Mouse (Mus musculus): ENCODE data around the gene Pkd1l2. TPM values are rescaled to one million over a fixed set of nuclear protein-coding genes. Genes with fewer than 3 reads are reported as not detected.

The Pkd1l2 gene
- polyA plus RNA-seq, 1 experiment: 0.02 TPM

DNA sequence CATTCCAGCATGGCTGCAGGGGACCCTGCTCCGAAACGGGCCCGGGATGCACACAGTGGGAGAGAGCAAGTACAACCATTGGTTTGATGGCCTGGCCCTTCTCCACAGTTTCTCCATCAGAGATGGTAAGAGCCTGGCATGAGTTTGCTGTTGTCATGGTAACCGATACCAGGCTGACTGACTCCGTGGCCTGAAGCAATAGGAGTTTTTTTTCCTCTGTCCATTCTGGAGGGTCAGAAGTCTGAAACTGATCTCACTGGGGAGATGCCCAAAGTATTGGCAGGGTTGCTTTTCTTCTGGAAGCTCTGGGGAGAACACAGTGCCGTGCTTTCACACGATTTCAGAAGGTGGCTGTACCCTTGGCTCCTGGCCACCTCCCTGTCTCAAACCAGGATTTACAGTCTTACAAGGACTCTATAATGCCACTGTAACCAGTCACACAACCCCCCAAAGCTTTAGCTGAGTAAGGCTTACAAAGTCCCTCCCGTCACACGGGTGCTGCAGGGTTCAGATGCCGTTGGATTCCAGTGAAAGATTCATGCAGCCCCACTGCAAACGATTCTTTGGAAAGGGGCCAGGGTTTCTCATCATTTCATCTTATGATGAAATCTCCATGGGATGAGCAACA is 15.4 kb upstream of the Pkd1l2 start:
- 7% methylated on average over 11 of the region's 11 CpGs for WGBS
- DNase-seq: peak; percentile 20 to 50
- Histone ChIP-seq H3K27ac (ENCODE audit: insufficient read depth, low read length) (no peak overlapping the region), H3K4me1 (ENCODE audit: control insufficient read depth, insufficient read depth, low read length) (no peaks in the 10 kb centered on the region; the same call in 1 of the 2 replicates), H3K27me3 (ENCODE audit: control insufficient read depth, insufficient read depth, low read length) (no peaks in the 10 kb centered on the region), H3K4me3 (replicated peaks; ENCODE audit: insufficient read depth, low read depth, low read length) (peak overlapping the region; percentile 11)
- TF ChIP-seq CTCF (IDR thresholded peaks at IDR 0.05; ENCODE audit: borderline replicate concordance, insufficient read depth, low read depth, low read length) (no peak), POLR2A (IDR thresholded peaks at IDR 0.05; ENCODE audit: borderline replicate concordance, insufficient read depth, low read length) (no peak)

DNA sequence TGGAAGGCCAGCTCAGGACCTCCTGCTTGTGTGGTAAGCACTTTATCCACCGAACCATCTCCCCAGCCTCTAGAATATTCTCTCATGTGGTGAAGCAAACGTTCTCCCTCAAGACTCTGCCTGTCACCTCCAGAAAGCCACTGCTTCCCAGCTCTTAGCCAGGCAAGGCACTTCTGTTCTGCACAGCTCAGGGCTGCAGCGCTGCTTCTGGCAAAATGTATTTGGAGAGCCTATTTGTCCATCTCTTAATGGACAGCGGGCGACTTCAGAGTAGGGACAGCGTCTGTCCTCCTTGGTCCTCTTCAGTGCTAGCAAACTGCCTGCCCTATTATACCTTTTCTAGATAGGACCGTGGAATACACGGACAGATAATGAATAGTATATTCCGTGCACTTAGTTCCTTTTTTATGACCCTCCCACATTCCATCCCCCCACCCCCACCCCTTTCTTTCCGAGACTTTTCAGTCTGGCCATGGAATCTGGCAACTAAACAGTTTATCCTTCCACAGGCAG is 14.9 kb upstream of the Pkd1l2 start:
- Histone ChIP-seq H3K4me3 (replicated peaks; ENCODE audit: insufficient read depth, low read depth, low read length) (peak overlapping the region; percentile 11), H3K4me1 (ENCODE audit: control insufficient read depth, insufficient read depth, low read length) (no peaks in the 10 kb centered on the region; the same call in 1 of the 2 replicates), H3K27me3 (ENCODE audit: control insufficient read depth, insufficient read depth, low read length) (no peaks in the 10 kb centered on the region), H3K27ac (ENCODE audit: insufficient read depth, low read length) (no peak overlapping the region)
- no peak for DNase-seq
- no peak for TF ChIP-seq CTCF (IDR thresholded peaks at IDR 0.05; ENCODE audit: borderline replicate concordance, insufficient read depth, low read depth, low read length)
- TF ChIP-seq POLR2A (IDR thresholded peaks at IDR 0.05; ENCODE audit: borderline replicate concordance, insufficient read depth, low read length): no peak
- 11% methylated on average over 10 of the region's 10 CpGs for WGBS

DNA sequence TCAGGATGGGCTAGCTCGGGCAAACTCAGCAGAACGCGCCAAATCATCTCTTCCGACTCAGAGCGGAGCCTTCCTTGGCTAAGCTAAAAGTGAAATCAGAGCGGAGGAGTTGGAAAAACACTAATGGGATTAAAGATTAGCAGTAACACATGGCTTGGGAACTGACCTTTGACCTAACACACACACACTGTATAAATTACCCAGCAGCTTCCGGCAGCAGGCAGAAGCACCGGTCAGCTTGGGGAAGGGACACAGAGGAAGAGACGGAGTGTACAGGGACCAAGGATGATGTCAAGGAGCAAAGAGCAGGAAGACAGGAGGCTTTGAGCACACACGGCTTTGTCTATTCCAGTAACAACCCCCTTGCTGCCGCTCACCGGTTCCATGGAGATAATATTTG is 13.4 kb upstream of the Pkd1l2 start, which contains the start of gene Bco1:
Gene Bco1, plus strand, starts transcription at position 208 of the 400 bp plus-strand sequence.
- Histone ChIP-seq H3K4me1 (ENCODE audit: control insufficient read depth, insufficient read depth, low read length) (no peaks in the 10 kb centered on the region; the same call in 1 of the 2 replicates), H3K27ac (ENCODE audit: insufficient read depth, low read length) (no peak within 1 kb of the TSS), H3K4me3 (replicated peaks; ENCODE audit: insufficient read depth, low read depth, low read length) (no peak within 1 kb of the TSS), H3K27me3 (ENCODE audit: control insufficient read depth, insufficient read depth, low read length) (no peaks in the 10 kb centered on the region)
- whole genome bisulfite sequencing: 78% methylated on average over 12 of the region's 12 CpGs
- no peak for TF ChIP-seq POLR2A (IDR thresholded peaks at IDR 0.05; ENCODE audit: borderline replicate concordance, insufficient read depth, low read length)
- TF ChIP-seq CTCF (IDR thresholded peaks at IDR 0.05; ENCODE audit: borderline replicate concordance, insufficient read depth, low read depth, low read length): no peak
- no peak for DNase-seq

DNA sequence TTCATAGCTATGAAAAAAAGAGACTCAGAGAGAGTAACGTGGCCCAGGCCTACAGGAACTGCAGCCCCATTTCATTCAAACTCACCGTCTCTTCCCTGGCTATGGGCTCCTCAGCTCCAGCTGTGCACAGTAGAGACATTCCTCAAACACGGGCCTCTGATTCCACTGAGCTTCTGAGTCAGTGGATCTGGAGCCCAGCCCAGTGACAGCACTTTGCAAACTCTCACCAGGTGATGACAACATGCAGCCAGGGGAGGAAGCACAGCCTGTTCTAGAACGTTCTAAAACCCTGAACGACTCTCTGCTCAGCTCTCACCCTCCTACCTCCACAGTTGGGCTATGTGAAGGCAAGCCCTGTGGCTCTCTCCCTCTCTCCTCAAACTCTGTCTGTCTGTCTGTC is 11.8 kb upstream of the Pkd1l2 start:
- Histone ChIP-seq H3K27ac (ENCODE audit: insufficient read depth, low read length) (no peak overlapping the region), H3K27me3 (ENCODE audit: control insufficient read depth, insufficient read depth, low read length) (no peaks in the 10 kb centered on the region), H3K4me1 (ENCODE audit: control insufficient read depth, insufficient read depth, low read length) (no peaks in the 10 kb centered on the region; the same call in 1 of the 2 replicates), H3K4me3 (replicated peaks; ENCODE audit: insufficient read depth, low read depth, low read length) (no peak overlapping the region)
- 45% methylated on average over 5 of the region's 5 CpGs for WGBS
- no peak for DNase-seq
- TF ChIP-seq POLR2A (IDR thresholded peaks at IDR 0.05; ENCODE audit: borderline replicate concordance, insufficient read depth, low read length): no peak
- no peak for TF ChIP-seq CTCF (IDR thresholded peaks at IDR 0.05; ENCODE audit: borderline replicate concordance, insufficient read depth, low read depth, low read length)

DNA sequence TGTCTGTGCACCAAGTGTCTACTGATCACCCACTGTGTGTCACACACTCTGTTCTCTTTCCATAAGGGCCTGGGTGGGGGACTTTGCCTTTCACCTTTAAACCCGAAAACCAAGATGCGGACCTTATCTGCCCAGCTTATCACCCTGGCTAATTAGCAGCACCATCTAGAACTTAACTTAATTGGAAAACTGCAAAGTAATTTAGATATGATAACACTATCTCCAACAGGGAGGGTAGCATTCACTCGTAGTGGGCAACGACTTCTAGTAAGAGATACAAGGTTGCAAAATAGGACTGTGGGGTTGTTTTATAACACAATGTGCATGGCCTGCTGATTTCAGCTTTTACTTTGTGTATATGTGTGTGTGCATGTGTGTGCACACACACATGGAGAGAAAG is 7.6 kb upstream of the Pkd1l2 start:
- H3K4me1 ChIP-seq (ENCODE audit: control insufficient read depth, insufficient read depth, low read length): no peaks in the 10 kb centered on the region
- no peak for DNase-seq
- H3K27ac ChIP-seq (ENCODE audit: insufficient read depth, low read length): no peak overlapping the region
- 95% methylated on average over 4 of the region's 4 CpGs for WGBS
- no peaks in the 10 kb centered on the region for H3K27me3 ChIP-seq (ENCODE audit: control insufficient read depth, insufficient read depth, low read length)
- no peak for TF ChIP-seq CTCF (IDR thresholded peaks at IDR 0.05; ENCODE audit: borderline replicate concordance, insufficient read depth, low read depth, low read length)
- TF ChIP-seq POLR2A (IDR thresholded peaks at IDR 0.05; ENCODE audit: borderline replicate concordance, insufficient read depth, low read length): no peak
- H3K4me3 ChIP-seq (replicated peaks; ENCODE audit: insufficient read depth, low read depth, low read length): no peak overlapping the region

DNA sequence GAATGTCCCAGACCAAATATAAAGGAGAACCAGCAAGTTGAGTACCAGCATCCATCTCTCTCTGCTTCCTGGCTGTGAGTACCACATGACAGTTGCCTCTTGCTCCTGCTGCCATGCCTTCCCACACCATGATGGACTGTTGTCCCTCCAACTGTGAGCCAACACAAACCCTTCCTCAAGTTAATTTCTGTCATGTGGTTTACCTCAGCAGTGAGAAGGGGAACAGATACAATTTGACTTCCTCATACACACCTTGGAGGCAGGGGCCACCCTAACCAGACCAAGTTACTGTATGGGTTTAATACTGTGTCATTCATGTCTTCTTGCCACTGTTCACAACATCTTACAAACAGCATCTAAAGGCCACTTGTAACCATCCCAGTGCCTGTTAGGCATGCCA is 4.8 kb upstream of the Pkd1l2 start:
- no peak for DNase-seq
- no peaks in the 10 kb centered on the region for H3K27me3 ChIP-seq (ENCODE audit: control insufficient read depth, insufficient read depth, low read length)
- H3K4me1 ChIP-seq (ENCODE audit: control insufficient read depth, insufficient read depth, low read length): no peaks in the 10 kb centered on the region
- H3K4me3 ChIP-seq (replicated peaks; ENCODE audit: insufficient read depth, low read depth, low read length): no peak overlapping the region
- no peak overlapping the region for H3K27ac ChIP-seq (ENCODE audit: insufficient read depth, low read length)
- TF ChIP-seq CTCF (IDR thresholded peaks at IDR 0.05; ENCODE audit: borderline replicate concordance, insufficient read depth, low read depth, low read length): no peak
- no peak for TF ChIP-seq POLR2A (IDR thresholded peaks at IDR 0.05; ENCODE audit: borderline replicate concordance, insufficient read depth, low read length)

DNA sequence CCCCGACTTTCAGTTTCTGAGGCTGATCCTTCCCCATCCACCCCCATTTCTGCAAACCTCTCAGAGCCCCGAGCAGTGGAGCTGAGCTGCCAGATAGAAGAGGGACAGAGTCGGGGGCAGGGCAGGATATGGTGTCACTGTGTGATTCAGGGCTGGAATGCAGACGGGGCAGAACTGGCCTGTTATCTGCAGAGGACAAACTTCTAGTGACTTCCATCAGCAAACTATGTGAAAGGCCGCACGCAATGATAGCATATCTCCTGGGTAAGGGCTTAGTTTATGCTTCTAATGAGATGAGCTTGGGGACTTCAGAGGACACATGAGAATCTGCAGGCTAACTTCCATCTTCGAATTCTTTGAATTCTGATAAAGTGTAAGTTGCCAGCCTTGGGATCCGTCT is 3.3 kb upstream of the Pkd1l2 start:
- H3K4me3 ChIP-seq (replicated peaks; ENCODE audit: insufficient read depth, low read depth, low read length): no peak overlapping the region
- DNase-seq: no peak
- H3K27ac ChIP-seq (ENCODE audit: insufficient read depth, low read length): no peak overlapping the region
- no peak for TF ChIP-seq CTCF (IDR thresholded peaks at IDR 0.05; ENCODE audit: borderline replicate concordance, insufficient read depth, low read depth, low read length)
- H3K27me3 ChIP-seq (ENCODE audit: control insufficient read depth, insufficient read depth, low read length): no peaks in the 10 kb centered on the region
- 76% methylated on average over 8 of the region's 8 CpGs for WGBS
- no peaks in the 10 kb centered on the region for H3K4me1 ChIP-seq (ENCODE audit: control insufficient read depth, insufficient read depth, low read length)

DNA sequence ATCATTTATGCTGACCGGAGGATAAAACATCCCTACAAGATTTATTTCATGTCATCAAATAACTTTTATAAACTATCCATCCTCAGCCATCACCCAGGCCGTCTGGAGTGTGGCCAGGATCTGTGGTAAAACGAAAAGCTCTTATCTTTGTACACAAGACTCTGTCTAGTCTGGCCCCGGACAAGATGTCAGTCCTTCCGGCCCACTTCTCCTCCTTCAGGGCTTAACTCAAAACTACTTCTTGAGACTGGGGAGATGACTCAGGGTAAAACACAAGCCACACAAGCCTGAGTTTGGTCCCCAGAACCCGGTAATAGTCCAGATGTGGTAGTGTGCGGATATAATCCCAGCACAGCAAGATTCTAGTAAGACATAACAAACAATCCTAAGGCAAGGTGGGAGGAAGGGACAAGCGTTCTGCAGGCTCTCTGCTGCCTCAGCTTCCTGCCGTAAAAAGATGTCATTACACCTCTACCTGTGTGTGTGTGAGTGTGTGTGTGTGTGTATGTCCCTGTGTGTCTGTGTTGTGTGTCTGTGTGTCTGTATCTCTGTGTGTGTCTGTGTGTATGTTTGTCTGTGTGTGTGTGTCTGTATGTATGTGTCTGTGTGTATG is 804 bp upstream of the Pkd1l2 start:
- WGBS: 75% methylated on average over 9 of the region's 9 CpGs
- H3K27ac ChIP-seq (ENCODE audit: insufficient read depth, low read length): no peak overlapping the region

More for the DNA sequence above, 804 bp upstream of the Pkd1l2 start:
- Histone ChIP-seq H3K27me3 (ENCODE audit: control insufficient read depth, insufficient read depth, low read length) (no peaks in the 10 kb centered on the region), H3K4me1 (ENCODE audit: control insufficient read depth, insufficient read depth, low read length) (no peaks in the 10 kb centered on the region), H3K4me3 (replicated peaks; ENCODE audit: insufficient read depth, low read depth, low read length) (no peak overlapping the region)
- TF ChIP-seq POLR2A (IDR thresholded peaks at IDR 0.05; ENCODE audit: borderline replicate concordance, insufficient read depth, low read length): no peak
- TF ChIP-seq CTCF (IDR thresholded peaks at IDR 0.05; ENCODE audit: borderline replicate concordance, insufficient read depth, low read depth, low read length): no peak
- no peak for DNase-seq

Measured in cerebellum, adult 2 months (tissue).